Mouse (Mus musculus) gastrocnemius, postnatal 4 days (tissue): ENCODE data around the gene Stk11. TPM values are rescaled to one million over a fixed set of nuclear protein-coding genes. Genes with fewer than 3 reads are reported as not detected.

Experiments
- total RNA-seq, 2 experiments: library from RNA; stranded (reverse); gene quantifications; 2 replicates each; pipeline ENCODE4 v1.2.3; 2021

The Stk11 gene
- total RNA-seq, 2 experiments from 2014 or later: 116 to 125 TPM

Other genes starting within 250 kb of the Stk11 start
- gene Prtn3, start 241.3 kb upstream of the Stk11 start, total RNA-seq: under 1 TPM in 1 of 2 experiments, not detected in 1; 0.47 TPM
- 1 to 10 TPM; 1.2 to 1.3 TPM for gene Plppr3, start 241.2 kb upstream of the Stk11 start, total RNA-seq
- gene Elane, start 229.6 kb upstream of the Stk11 start, total RNA-seq: under 1 TPM in 1 of 2 experiments, not detected in 1; 0.29 TPM
- 100 to 1,000 TPM in 1 of 2 experiments, 10 to 100 TPM in 1; 85.8 to 154 TPM for gene Cfd, start 224.9 kb upstream of the Stk11 start, total RNA-seq
- gene Med16, start 206.9 kb upstream of the Stk11 start, total RNA-seq: 10 to 100 TPM; 39.4 to 41.1 TPM
- gene Gm26602, start 204.9 kb upstream of the Stk11 start, total RNA-seq: not detected
- under 1 TPM; 0.41 to 0.56 TPM for gene Kiss1r, start 198.8 kb upstream of the Stk11 start, total RNA-seq
- gene R3hdm4, start 194.6 kb upstream of the Stk11 start, total RNA-seq: 100 to 1,000 TPM in 1 of 2 experiments, 10 to 100 TPM in 1; 97.9 to 102 TPM
- gene Arid3a, start 188.8 kb upstream of the Stk11 start, total RNA-seq: 1 to 10 TPM; 4.5 to 4.9 TPM
- 10 to 100 TPM; 27.7 to 28.3 TPM for gene Wdr18, start 155.7 kb upstream of the Stk11 start, total RNA-seq
- under 1 TPM; 0.10 to 0.27 TPM for gene Grin3b, start 145.1 kb upstream of the Stk11 start, total RNA-seq
- 100 to 1,000 TPM; 109 to 119 TPM for gene Tmem259, start 131.5 kb upstream of the Stk11 start, total RNA-seq
- 10 to 100 TPM; 51.0 to 55.0 TPM for gene Cnn2, start 127.2 kb upstream of the Stk11 start, total RNA-seq
- 1 to 10 TPM; 4.8 to 4.9 TPM for gene Abca7, start 119.3 kb upstream of the Stk11 start, total RNA-seq
- gene Arhgap45, start 99.2 kb upstream of the Stk11 start, total RNA-seq: 1 to 10 TPM; 4.0 to 4.7 TPM
- gene Polr2e, start 76.0 kb upstream of the Stk11 start, total RNA-seq: 10 to 100 TPM; 77.3 to 77.7 TPM
- 100 to 1,000 TPM; 339 to 434 TPM for gene Gpx4, start 68.6 kb upstream of the Stk11 start, total RNA-seq
- 10 to 100 TPM; 13.0 to 13.6 TPM for gene Sbno2, start 10.2 kb upstream of the Stk11 start, total RNA-seq
- 100 to 1,000 TPM; 522 to 564 TPM for gene Atp5d, start 22.8 kb downstream of the Stk11 start, total RNA-seq
- gene Cbarp, start 25.0 kb downstream of the Stk11 start, total RNA-seq: 1 to 10 TPM; 2.2 to 2.7 TPM
- 10 to 100 TPM; 67.7 to 74.0 TPM for gene Midn, start 32.5 kb downstream of the Stk11 start, total RNA-seq
- 100 to 1,000 TPM; 107 to 153 TPM for gene Cirbp, start 50.2 kb downstream of the Stk11 start, total RNA-seq
- gene 1600002K03Rik, start 57.1 kb downstream of the Stk11 start, total RNA-seq: 1 to 10 TPM; 3.4 to 3.8 TPM
- gene Efna2, start 63.7 kb downstream of the Stk11 start, total RNA-seq: 1 to 10 TPM; 3.5 to 3.7 TPM
- 10 to 100 TPM; 61.3 to 61.5 TPM for gene Mum1, start 110.6 kb downstream of the Stk11 start, total RNA-seq
- 100 to 1,000 TPM; 327 to 331 TPM for gene Ndufs7, start 133.3 kb downstream of the Stk11 start, total RNA-seq
- gene Gamt, start 145.2 kb downstream of the Stk11 start, total RNA-seq: 100 to 1,000 TPM; 446 to 545 TPM
- gene Dazap1, start 145.7 kb downstream of the Stk11 start, total RNA-seq: 100 to 1,000 TPM in 1 of 2 experiments, 10 to 100 TPM in 1; 98.9 to 112 TPM
- gene Rps15, start 176.7 kb downstream of the Stk11 start, total RNA-seq: 1,000 to 10,000 TPM; 1,165 to 1,300 TPM
- 1 to 10 TPM in 1 of 2 experiments, under 1 TPM in 1; 0.73 to 2.1 TPM for gene Apc2, start 180.2 kb downstream of the Stk11 start, total RNA-seq
- 10 to 100 TPM; 16.7 to 17.6 TPM for gene 2310011J03Rik, start 204.7 kb downstream of the Stk11 start, total RNA-seq
- gene Pcsk4, start 213.7 kb downstream of the Stk11 start, total RNA-seq: 1 to 10 TPM; 1.0 to 1.5 TPM
- 1 to 10 TPM; 2.7 to 4.1 TPM for gene Reep6, start 214.2 kb downstream of the Stk11 start, total RNA-seq
- gene Adamtsl5, start 232.6 kb downstream of the Stk11 start, total RNA-seq: 10 to 100 TPM; 15.5 to 16.5 TPM
- under 1 TPM in 1 of 2 experiments, not detected in 1; 0.34 TPM for gene Plk5, start 240.7 kb downstream of the Stk11 start, total RNA-seq